Mouse (Mus musculus) forebrain, embryonic 10.5 days (tissue): ENCODE results near the gene Bcl2l11. TPM values are rescaled to one million over a fixed set of nuclear protein-coding genes. Genes with fewer than 3 reads are reported as not detected.
A peak's percentile ranks its signal among the peaks of the same experiment; 100 is the strongest.

Experiments
- DNase-seq: peaks from one replicate; pipeline ENCODE4 v3.0.0-alpha.2; 2017; ENCODE audit warnings: low spot score; ENCODE audit errors: extremely low spot score
- H3K27ac ChIP-seq: fragments of 300-500 bp; sonication (generic); 2 replicates; pipeline ENCODE4 v1.5.1; 2016; ENCODE audit warnings: mild to moderate bottlenecking
- H3K27me3 ChIP-seq: fragments of 300-500 bp; sonication (generic); 2 replicates; pipeline ENCODE4 v1.6.1; 2016; ENCODE audit warnings: mild to moderate bottlenecking; ENCODE audit not compliant: poor library complexity, severe bottlenecking
- H3K36me3 ChIP-seq: fragments of 300-500 bp; sonication (generic); replicated peaks from 2 replicates; pipeline ENCODE4 v1.6.1; 2016; ENCODE audit warnings: mild to moderate bottlenecking, moderate library complexity
- H3K4me1 ChIP-seq: fragments of 300-500 bp; sonication (generic); 2 replicates; pipeline ENCODE4 v1.6.1; 2016
- H3K4me3 ChIP-seq: fragments of 300-500 bp; sonication (generic); 2 replicates; pipeline ENCODE4 v1.5.1; 2016; ENCODE audit warnings: mild to moderate bottlenecking, moderate library complexity
- H3K9me3 ChIP-seq: fragments of 300-500 bp; sonication (generic); 2 replicates; pipeline ENCODE4 v1.6.1; 2016; ENCODE audit warnings: mild to moderate bottlenecking, moderate library complexity
- WGBS: fragments of 180-500 bp; shearing (Covaris S2); methylation state at CpG from one replicate; pipeline ENCODE4 v1.1.7; 2016; 5-methylcytosine and 5-hydroxymethylcytosine counted together
- polyA plus RNA-seq: library from polyadenylated mRNA; unstranded; fragments of >200 nt; fragmentation: Nextera tagmentation; extraction: Ambion mirVana; gene quantifications from 2 replicates; pipeline ENCODE4 v1.2.1, GENCODE M21; 2016

The Bcl2l11 gene
- polyA plus RNA-seq, 1 experiment from 2014 or later, result 22.1 TPM

DNA sequence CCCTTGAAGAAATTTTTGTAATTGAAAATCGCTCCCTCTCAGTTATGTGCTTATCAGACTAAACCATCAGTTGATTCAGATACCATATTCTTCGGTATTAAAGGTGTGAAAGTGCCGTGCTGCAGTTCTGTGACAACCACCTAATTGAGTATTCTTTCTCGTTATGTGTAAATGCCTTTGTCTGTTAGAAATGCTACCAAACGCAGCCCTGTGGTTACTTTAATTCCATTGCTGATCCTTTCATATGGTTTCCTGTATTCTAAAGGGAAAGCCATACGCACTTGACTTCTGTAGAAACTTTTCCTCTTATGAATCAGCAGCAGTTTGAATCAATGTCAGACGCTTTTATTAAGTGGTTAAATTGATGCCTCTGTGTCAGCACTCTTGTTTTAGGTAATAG is 8.2 kb upstream of the Bcl2l11 start:
- Histone ChIP-seq H3K4me1 (peaks cover 19% of the 10 kb centered on the region), H3K9me3 (no peaks in the 10 kb centered on the region), H3K27me3 (peaks cover 27% of the 10 kb centered on the region), H3K4me3 (no peak overlapping the region), H3K36me3 (no peaks in the 10 kb centered on the region), H3K27ac (no peak overlapping the region)
- no peak for DNase-seq
- 80% methylated on average over 7 of the region's 7 CpGs for WGBS

DNA sequence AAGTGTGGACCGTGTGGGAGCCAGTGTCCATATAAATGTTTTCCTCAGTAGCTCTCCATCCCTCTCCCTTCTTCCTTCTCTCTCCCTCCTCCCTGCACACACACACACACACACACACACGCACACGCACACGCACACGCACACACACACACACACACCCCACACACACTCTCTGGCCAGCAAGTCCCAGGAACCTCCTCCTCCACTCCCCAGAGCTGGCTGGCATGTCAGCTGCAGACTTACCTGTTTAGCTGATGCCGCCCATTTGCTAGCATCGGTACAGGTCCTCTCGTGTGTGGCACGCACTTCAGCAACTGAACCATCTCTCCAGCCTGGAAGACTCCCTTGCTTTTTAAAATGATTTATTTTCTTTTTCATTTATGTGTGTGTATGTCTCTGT is 6.9 kb upstream of the Bcl2l11 start:
- no peaks in the 10 kb centered on the region for H3K9me3 ChIP-seq
- H3K36me3 ChIP-seq, result no peaks in the 10 kb centered on the region
- peaks cover 40% of the 10 kb centered on the region for H3K27me3 ChIP-seq
- DNase-seq, result no peak
- no peak overlapping the region for H3K27ac ChIP-seq
- WGBS, result 90% methylated on average over 9 of the region's 9 CpGs
- peaks cover 33% of the 10 kb centered on the region for H3K4me1 ChIP-seq
- H3K4me3 ChIP-seq, result no peak overlapping the region

DNA sequence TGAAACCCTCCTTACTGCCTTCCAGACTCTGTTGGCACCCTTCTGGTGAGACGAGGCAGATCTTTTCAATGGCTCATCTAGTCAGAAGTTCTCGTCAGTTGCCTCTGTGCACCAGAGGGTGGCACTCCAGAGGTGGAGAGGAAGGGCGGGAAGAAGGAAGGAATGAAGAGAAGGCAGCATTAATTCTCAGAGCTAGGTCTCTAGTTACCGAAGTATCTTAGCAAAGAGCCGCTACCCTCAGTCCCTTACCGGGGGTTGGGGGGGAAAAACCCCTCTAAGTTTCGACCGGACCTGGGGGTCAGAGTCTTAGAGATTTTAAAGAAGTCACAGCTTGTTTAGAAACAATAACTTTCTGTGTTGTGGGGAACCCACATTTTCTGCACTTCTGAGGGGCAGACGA is 3.3 kb upstream of the Bcl2l11 start:
- under 1% methylated on average over 9 of the region's 9 CpGs for WGBS
- H3K27me3 ChIP-seq, result peaks cover 54% of the 10 kb centered on the region
- no peaks in the 10 kb centered on the region for H3K9me3 ChIP-seq
- H3K4me3 ChIP-seq, result peak overlapping the region; percentile 82
- H3K36me3 ChIP-seq, result no peaks in the 10 kb centered on the region
- no peak overlapping the region for H3K27ac ChIP-seq
- H3K4me1 ChIP-seq, result peaks cover 57% of the 10 kb centered on the region
- peak; percentile 59 for DNase-seq

DNA sequence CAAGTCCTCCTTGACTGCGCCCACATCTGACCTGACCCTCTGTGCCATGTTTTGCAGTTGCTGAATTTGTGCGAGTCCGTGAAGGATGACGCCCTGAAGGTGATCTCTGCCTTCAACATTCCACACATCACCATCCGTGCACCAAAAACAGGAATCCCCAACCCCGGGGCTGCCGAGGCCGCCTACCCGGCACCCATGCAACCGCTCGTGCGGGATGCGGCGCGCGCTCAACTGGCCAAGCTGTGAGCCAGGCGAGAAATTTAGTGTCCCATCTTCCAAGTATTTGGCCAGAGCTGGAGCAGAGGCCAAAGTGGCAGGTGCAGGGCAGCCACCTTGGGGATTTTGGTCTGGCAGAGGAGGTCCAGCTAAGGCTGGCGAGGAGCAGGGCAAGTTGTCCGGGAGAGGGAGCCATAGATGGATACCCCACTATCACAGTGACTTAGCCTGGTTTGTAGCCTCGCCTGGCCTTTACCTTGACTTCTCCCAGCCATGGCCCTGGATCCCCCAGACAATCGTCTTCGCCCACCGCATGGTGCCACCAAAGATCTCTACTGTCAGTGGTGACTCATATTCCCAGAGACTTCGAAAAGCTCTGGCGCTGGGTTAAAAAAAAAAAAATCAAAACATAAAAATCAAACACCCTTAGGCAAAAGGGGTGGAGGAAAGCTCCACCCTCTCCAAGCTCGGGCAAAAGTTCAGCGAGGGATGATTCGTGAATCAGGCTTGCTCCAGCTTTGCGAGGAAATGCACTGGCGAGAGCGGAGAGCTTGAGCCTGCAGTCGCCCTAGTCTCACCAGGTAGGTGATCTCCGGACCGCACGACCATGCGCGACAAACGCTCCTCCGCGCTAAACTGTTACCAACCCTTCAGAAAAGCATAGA is 2.7 kb upstream of the Bcl2l11 start:
- under 1% methylated on average over 40 of the region's 40 CpGs for WGBS
- peaks cover 54% of the 10 kb centered on the region for H3K27me3 ChIP-seq

DNA sequence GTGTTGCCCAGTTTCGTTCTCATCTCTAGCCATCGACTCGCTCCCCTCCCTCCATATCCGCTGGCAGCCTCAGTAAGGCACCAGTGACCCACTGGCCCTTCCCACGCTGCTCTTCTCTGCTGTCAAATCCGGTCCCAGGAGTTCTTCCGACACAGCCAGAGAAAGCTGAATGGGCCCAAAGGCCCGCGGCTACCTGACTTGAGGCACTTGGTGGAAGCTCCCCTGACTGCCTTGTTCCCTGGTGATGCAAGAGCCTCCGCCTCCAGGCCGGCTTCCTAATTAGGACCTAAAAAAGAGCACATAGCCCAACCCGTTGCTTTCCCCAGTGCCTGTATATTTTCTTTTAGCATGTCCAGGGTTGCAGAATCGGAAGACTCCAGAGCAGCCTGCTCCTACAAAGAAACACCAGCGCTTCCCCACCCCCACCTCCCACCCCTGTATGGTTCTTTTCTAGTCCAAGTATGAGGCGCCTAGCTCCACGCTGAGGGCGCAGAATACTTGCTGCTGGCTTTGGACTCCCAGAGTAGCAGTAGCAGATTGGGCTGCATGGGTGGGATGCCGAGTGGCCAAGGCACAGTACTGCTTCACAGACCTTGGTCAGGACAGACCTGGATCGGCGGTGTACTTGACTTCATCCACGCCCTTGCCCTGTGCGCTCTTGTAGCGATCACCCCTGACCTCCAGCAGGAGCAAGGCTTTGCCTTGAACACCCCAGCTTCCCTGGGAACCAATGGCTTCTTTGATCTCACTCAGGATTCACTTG is 1.7 kb upstream of the Bcl2l11 start:
- Histone ChIP-seq H3K36me3 (peaks cover 2% of the 10 kb centered on the region), H3K4me3 (peak overlapping the region; percentile 82), H3K27ac (peak overlapping the region; percentile 98; the same call in 1 of the 2 replicates), H3K4me1 (peaks cover 68% of the 10 kb centered on the region), H3K9me3 (no peaks in the 10 kb centered on the region), H3K27me3 (peaks cover 54% of the 10 kb centered on the region)
- WGBS, result 3% methylated on average over 23 of the region's 23 CpGs
- peak; percentile 48 for DNase-seq

More for the DNA sequence above, 2.7 kb upstream of the Bcl2l11 start:
- no peaks in the 10 kb centered on the region for H3K36me3 ChIP-seq
- no peak overlapping the region for H3K27ac ChIP-seq
- no peaks in the 10 kb centered on the region for H3K9me3 ChIP-seq
- H3K4me1 ChIP-seq, result peaks cover 58% of the 10 kb centered on the region
- DNase-seq, result peak; percentile 39
- peak overlapping the region; percentile 82 for H3K4me3 ChIP-seq

DNA sequence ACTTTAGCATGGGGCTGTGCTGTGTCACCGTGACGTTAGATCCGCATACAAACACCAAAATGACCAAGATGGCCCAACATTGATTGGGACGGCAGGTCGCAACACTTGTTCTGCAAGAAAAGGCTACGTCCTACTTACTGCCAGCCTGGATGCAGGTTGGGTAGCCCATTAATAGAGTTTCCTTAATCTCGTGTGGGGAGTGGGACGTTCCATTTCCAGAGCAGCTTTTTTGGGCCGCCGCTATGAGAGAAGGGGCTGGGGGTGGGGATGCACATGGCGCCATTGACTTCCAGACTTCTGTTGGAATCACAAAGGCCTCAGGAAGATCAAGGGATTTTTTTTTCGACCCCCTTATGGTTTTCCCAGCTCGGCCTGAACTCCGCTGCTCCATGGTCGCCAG is 1.1 kb upstream of the Bcl2l11 start:
- H3K4me1 ChIP-seq, result peaks cover 74% of the 10 kb centered on the region
- H3K27ac ChIP-seq, result peak overlapping the region; percentile 98
- no peak for DNase-seq

DNA sequence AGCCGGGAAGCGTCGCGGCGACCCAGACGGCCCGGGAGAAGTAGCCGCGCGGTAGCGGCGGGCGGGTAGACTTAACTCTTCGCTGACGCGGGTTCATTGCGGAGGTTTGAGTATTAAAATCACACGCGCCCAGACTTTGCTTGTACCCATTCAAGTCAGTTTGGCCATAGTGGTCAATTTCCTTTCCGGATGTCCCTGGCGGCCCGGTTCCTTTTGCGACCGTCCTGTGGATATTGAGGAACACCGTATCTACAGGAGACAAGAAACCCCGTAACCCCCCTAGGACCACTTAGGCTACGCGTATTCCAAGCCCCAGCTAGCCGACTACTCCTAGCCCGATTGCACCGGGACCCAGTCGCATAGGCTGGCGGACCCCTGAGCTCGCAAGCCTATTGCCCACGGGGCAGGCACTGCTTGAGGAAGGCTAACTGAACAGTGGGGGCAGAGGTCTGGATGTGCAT is 783 bp downstream of the Bcl2l11 start:
- Histone ChIP-seq H3K36me3 (peaks cover 26% of the 10 kb centered on the region), H3K9me3 (no peaks in the 10 kb centered on the region), H3K27me3 (peaks cover 37% of the 10 kb centered on the region), H3K4me3 (peak overlapping the region; percentile 82), H3K27ac (peak overlapping the region; percentile 98), H3K4me1 (peaks cover 79% of the 10 kb centered on the region)
- WGBS, result under 1% methylated on average over 35 of the region's 35 CpGs
- DNase-seq, result no peak

More for the DNA sequence above, 1.1 kb upstream of the Bcl2l11 start:
- no peaks in the 10 kb centered on the region for H3K9me3 ChIP-seq
- peak overlapping the region; percentile 82 for H3K4me3 ChIP-seq
- WGBS, result under 1% methylated on average over 15 of the region's 15 CpGs
- peaks cover 52% of the 10 kb centered on the region for H3K27me3 ChIP-seq
- H3K36me3 ChIP-seq, result peaks cover 7% of the 10 kb centered on the region

DNA sequence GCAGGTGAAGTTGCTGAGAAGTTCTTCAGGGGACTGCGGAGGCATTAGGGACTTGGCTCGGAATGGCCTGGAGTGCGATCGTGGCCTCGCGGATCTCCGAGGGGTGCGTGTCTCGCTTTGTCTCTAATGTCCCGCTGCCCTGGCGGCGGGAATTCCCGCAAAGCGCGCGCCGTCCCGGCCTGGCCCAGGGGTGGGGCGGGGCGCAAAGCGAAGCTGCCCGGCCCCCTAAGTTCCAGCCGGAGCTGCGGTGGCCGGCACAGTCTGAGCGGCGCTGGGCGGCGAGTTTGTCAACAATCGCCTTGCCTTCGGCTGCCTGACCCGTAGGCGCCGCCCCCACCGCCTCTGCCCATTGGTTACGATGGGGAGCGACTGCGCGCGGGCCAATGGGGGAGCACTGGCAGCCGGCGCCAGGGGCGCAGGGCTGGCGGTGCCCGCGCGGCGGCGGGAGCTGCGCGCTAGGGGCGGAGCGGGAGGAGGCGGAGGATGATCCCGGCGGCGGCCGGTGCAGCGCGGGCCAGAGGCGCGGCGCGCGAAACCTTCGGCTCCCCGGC is 1.4 kb downstream of the Bcl2l11 start:
- H3K4me3 ChIP-seq, result peak overlapping the region; percentile 82
- peaks cover 31% of the 10 kb centered on the region for H3K27me3 ChIP-seq
- peaks cover 31% of the 10 kb centered on the region for H3K36me3 ChIP-seq
- H3K9me3 ChIP-seq, result no peaks in the 10 kb centered on the region
- DNase-seq, result peak; percentile 94
- peaks cover 77% of the 10 kb centered on the region for H3K4me1 ChIP-seq
- H3K27ac ChIP-seq, result peak overlapping the region; percentile 98
- under 1% methylated on average over 67 of the region's 67 CpGs for WGBS

DNA sequence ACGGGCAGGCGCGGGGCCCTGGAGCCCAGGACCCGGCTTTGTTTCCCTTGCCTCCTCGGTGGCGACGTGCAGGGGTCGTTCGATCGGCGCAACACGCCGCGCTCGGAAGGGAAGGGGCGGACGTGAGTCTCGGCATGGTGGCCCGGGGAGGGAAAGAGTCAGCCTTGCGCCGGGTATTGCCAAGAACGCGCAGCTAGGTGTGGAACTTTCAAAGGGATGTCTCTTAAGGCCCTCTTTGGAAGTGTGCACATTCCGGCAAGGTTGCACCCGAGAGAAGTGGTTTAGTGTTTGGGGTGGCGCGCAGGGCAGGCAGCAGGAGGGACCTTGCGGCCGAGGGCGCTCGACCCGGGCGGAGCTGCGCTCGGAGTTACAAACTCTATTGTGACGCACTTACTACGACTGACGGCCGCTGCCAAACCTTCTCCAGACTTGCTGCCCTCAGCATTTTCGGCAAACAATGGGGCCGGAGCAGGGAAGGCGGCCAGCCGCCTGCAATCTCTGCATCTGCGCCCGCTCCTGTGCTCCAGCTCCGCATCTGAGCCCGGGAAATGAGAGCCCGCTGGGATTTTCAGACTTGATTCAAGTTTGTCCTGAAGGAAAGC is 2.0 kb downstream of the Bcl2l11 start:
- H3K4me1 ChIP-seq, result peaks cover 73% of the 10 kb centered on the region

DNA sequence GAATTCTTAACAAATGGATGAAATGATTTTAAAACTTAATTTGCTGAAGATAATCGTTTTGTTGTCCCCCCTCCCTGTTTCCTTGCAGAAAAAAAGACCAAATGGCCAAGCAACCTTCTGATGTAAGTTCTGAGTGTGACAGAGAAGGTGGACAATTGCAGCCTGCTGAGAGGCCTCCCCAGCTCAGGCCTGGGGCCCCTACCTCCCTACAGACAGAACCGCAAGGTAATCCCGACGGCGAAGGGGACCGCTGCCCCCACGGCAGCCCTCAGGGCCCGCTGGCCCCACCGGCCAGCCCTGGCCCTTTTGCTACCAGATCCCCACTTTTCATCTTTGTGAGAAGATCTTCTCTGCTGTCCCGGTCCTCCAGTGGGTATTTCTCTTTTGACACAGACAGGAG is 2.7 kb downstream of the Bcl2l11 start:
- DNase-seq, result no peak
- 21% methylated on average over 10 of the region's 10 CpGs for WGBS

More for the DNA sequence above, 2.0 kb downstream of the Bcl2l11 start:
- Histone ChIP-seq H3K27ac (peak overlapping the region; percentile 98), H3K36me3 (peaks cover 37% of the 10 kb centered on the region), H3K9me3 (no peaks in the 10 kb centered on the region), H3K27me3 (peaks cover 25% of the 10 kb centered on the region), H3K4me3 (peak overlapping the region; percentile 82)
- DNase-seq, result peak; percentile 87
- WGBS, result under 1% methylated on average over 48 of the region's 48 CpGs

DNA sequence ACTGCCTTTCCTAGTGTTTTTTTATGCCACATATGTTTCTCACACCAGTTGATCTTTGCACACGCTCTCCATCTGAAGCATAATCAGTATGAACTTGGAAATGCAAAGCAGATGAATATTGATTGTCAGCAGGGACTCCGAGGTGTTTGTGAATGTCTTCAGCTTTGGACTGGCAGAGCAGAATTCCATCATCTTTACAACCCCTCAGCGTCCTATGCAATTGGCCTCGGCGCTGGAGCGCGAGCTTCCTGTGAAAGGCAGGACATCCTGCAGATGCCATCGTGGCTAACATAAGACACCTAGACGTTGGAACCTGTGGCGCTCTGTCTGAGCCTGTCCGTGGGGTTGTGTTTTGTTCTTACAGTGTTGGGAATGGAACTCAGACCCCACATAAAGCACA is 5.7 kb downstream of the Bcl2l11 start:
- Histone ChIP-seq H3K27me3 (no peaks in the 10 kb centered on the region), H3K9me3 (no peaks in the 10 kb centered on the region), H3K4me1 (peaks cover 54% of the 10 kb centered on the region), H3K36me3 (peaks cover 73% of the 10 kb centered on the region), H3K27ac (no peak overlapping the region), H3K4me3 (no peak overlapping the region)
- DNase-seq, result no peak
- 94% methylated on average over 11 of the region's 11 CpGs for WGBS

More for the DNA sequence above, 2.7 kb downstream of the Bcl2l11 start:
- Histone ChIP-seq H3K4me3 (peak overlapping the region; percentile 82), H3K9me3 (no peaks in the 10 kb centered on the region), H3K27me3 (peaks cover 18% of the 10 kb centered on the region), H3K36me3 (peaks cover 44% of the 10 kb centered on the region), H3K27ac (peak overlapping the region; percentile 98), H3K4me1 (peaks cover 67% of the 10 kb centered on the region)

DNA sequence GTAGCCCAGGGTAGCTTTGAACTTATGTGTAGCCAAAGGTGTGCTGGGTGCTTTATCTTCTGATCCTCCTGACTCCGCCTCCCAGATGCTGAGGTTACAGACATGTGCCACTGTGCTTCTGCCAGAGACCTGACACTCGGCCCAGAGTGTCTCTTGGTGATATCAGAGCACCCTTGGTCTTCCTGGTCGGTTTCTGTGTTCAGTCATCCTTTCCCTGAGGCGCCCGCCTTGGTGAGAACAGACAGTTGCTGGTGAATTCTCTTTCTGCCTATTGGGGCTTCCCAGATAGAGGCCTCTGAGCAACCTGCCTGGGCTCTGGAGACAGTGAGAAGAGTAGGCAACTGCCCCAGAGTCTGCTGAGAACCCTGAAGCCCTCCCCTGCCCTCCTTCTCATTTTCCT is 6.8 kb downstream of the Bcl2l11 start:
- WGBS, result 88% methylated on average over 5 of the region's 5 CpGs
- Histone ChIP-seq H3K9me3 (no peaks in the 10 kb centered on the region), H3K36me3 (peaks cover 84% of the 10 kb centered on the region), H3K27ac (no peak overlapping the region), H3K4me3 (no peak overlapping the region), H3K27me3 (no peaks in the 10 kb centered on the region), H3K4me1 (peaks cover 49% of the 10 kb centered on the region)
- no peak for DNase-seq
